ENCODE assay signal across 36 mouse cellular contexts in genomic region chr13:96689901-96690300, GRCm38 (mm10). TPM values are rescaled to one million over a fixed set of nuclear protein-coding genes. Genes with fewer than 3 reads are reported as not detected.
"Had no signal": no experiment of that assay in that cellular context is flagged by ENCODE, and none has a peak within 500 bp of the region (broad histone marks: within the 10 kb centered on the region; RNA-seq: fewer than 3 reads in every experiment).

No protein-coding gene starts in this region.

- H3K9me3 ChIP-seq: embryonic facial prominence, embryonic 10.5 days; embryonic facial prominence, embryonic 12.5 days; embryonic facial prominence, embryonic 15.5 days; forebrain, embryonic 10.5 days; forebrain, embryonic 12.5 days; forebrain, embryonic 13.5 days; forebrain, embryonic 15.5 days had no signal

- H3K4me1 ChIP-seq: embryonic facial prominence, embryonic 10.5 days; embryonic facial prominence, embryonic 12.5 days; embryonic facial prominence, embryonic 13.5 days; embryonic facial prominence, embryonic 15.5 days; forebrain, embryonic 10.5 days; forebrain, embryonic 12.5 days; forebrain, embryonic 13.5 days; forebrain, embryonic 15.5 days had no signal

- H3K4me3 ChIP-seq: embryonic facial prominence, embryonic 10.5 days; embryonic facial prominence, embryonic 12.5 days; embryonic facial prominence, embryonic 13.5 days; embryonic facial prominence, embryonic 15.5 days; erythroblast, embryonic 14.5 days; forebrain, embryonic 10.5 days; forebrain, embryonic 12.5 days; forebrain, embryonic 13.5 days; forebrain, embryonic 15.5 days; gastrocnemius, adult 2 months; heart, adult 2 months had no signal

- ATAC-seq: forebrain, embryonic 13.5 days; forebrain, embryonic 14.5 days; forebrain, embryonic 15.5 days; forebrain, embryonic 16.5 days; forebrain, postnatal 0 days had no signal

- H3K36me3 ChIP-seq: embryonic facial prominence, embryonic 10.5 days; embryonic facial prominence, embryonic 12.5 days; embryonic facial prominence, embryonic 13.5 days; embryonic facial prominence, embryonic 15.5 days; forebrain, embryonic 10.5 days; forebrain, embryonic 12.5 days; forebrain, embryonic 15.5 days had no signal

- DNase-seq: cerebellum, adult 9-11 months; cerebellum, postnatal 10 days; cerebellum, postnatal 14 days; cerebellum, postnatal 25 days; cerebellum, postnatal 36 days; embryo, embryonic 11 days; forebrain, postnatal 0 days; gastrocnemius, adult 2 months; gastrocnemius, postnatal 10 days; gastrocnemius, postnatal 14 days; gastrocnemius, postnatal 25 days; gastrocnemius, postnatal 36 days; heart, adult 11 months; heart, adult 18-20 months; heart, adult 2 months had no signal

- H3K4me2 ChIP-seq: embryonic facial prominence, embryonic 12.5 days; embryonic facial prominence, embryonic 13.5 days; embryonic facial prominence, embryonic 15.5 days; forebrain, embryonic 12.5 days; forebrain, embryonic 13.5 days; forebrain, embryonic 15.5 days had no signal

- H3K27ac ChIP-seq: embryonic facial prominence, embryonic 10.5 days; embryonic facial prominence, embryonic 12.5 days; embryonic facial prominence, embryonic 13.5 days; embryonic facial prominence, embryonic 15.5 days; forebrain, embryonic 10.5 days; forebrain, embryonic 12.5 days; forebrain, embryonic 13.5 days; forebrain, embryonic 15.5 days; gastrocnemius, adult 2 months; heart, adult 2 months had no signal

- H3K9ac ChIP-seq: embryonic facial prominence, embryonic 12.5 days; embryonic facial prominence, embryonic 13.5 days; embryonic facial prominence, embryonic 15.5 days; forebrain, embryonic 12.5 days; forebrain, embryonic 13.5 days; forebrain, embryonic 15.5 days; forebrain, postnatal 0 days had no signal

- H3K27me3 ChIP-seq: embryonic facial prominence, embryonic 12.5 days; embryonic facial prominence, embryonic 13.5 days; embryonic facial prominence, embryonic 15.5 days; forebrain, embryonic 12.5 days; forebrain, embryonic 13.5 days; forebrain, embryonic 15.5 days had no signal

RNA-seq across cellular contexts. Expression of gene Ankrd31, which starts 58.2 kb away (rescaled TPM):
- total RNA-seq: common myeloid progenitor, adult 5-6 weeks; forebrain, postnatal 0 days; gastrocnemius, adult 18-20 months; gastrocnemius, adult 2 months; gastrocnemius, adult 8-10 months; gastrocnemius, postnatal 10 days; gastrocnemius, postnatal 14 days; gastrocnemius, postnatal 25 days; gastrocnemius, postnatal 36 days; gastrocnemius, postnatal 4 days; granulocyte monocyte progenitor cell, adult 5-6 weeks; heart, adult 18-20 months; heart, adult 2 months; heart, adult 8-10 months had no signal
- polyA plus RNA-seq: embryonic facial prominence, embryonic 10.5 days; embryonic facial prominence, embryonic 11.5 days; embryonic facial prominence, embryonic 12.5 days; embryonic facial prominence, embryonic 13.5 days; embryonic facial prominence, embryonic 14.5 days; embryonic facial prominence, embryonic 15.5 days; forebrain, embryonic 10.5 days; forebrain, embryonic 11.5 days; forebrain, embryonic 12.5 days; forebrain, embryonic 13.5 days; forebrain, embryonic 14.5 days; forebrain, embryonic 15.5 days; forebrain, embryonic 16.5 days; gonadal fat pad, adult 2 months; heart, adult 2 months had no signal
